Mouse (Mus musculus): ENCODE measurements at regions not wholly inside any gene's neighbourhood (a gene's known extent, or its start where the extent isn't known, plus 50 kb on each side); places are given as distances from the start of the nearest gene placed in this dataset.

DNA sequence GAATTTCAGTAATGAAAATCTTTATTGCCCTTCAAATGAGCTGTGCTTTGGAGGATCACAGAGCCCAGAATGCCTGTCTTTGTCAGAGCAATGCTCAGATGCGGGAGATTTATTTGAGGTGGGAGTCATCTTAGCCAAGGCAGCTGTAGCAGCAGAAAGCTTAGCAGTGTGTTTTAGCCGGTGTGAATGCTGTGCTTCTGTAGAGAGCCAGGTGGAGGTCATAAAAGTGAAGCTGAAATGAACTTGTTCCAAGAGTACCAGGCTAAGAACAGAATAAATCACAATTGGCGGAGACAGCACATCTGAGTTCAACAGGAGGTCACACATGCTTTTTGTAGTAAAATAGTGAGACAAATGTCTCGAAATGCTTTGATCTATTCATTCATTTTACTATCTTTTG is 539.3 kb upstream of the Sox11 start:
- no peak for ATAC-seq (ENCODE audit: extremely low read depth, insufficient number of reproducible peaks, low FRiP score, poor library complexity, severe bottlenecking)

DNA sequence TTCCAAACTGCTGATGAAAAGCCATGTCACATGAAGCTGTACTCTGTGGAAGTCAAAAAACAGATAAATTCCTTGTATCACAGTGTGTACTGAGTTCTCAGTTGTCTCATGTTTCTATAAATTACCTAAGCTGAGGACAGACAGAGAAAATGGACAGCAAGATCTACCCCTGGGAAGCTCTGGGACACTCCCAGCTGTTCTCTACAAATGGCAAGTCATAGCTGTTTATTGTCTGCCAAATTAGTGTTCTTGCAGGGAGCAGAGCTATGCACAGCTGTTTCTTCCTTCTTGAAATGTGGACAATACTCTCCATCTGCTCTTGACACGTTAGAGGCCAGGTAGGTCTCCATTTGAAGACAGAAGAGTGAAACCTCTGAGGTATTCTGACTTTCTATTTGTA is 524.0 kb upstream of the Sox11 start:
- ATAC-seq (ENCODE audit: extremely low read depth, insufficient number of reproducible peaks, low FRiP score, poor library complexity, severe bottlenecking): no peak

DNA sequence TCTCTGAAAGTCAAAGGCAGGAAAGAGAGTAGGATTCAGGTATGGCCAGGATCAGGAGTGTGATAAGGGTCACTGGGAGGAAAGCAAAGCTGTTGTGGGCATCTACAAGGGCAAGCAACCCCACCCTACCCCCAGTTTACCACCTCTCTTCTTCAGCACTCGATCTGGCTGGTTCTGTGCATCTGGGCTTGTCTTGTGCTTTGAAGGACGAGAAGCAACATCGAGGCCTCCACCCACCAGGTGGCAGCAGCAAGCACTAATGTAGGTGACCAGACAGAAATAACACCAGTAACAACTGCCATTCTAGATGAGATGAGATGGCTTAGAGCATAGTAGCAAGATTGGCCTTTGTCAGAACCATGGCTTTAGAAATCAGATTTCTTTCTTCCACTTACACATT is 507.2 kb upstream of the Sox11 start:
- ATAC-seq (ENCODE audit: extremely low read depth, insufficient number of reproducible peaks, low FRiP score, poor library complexity, severe bottlenecking): no peak

DNA sequence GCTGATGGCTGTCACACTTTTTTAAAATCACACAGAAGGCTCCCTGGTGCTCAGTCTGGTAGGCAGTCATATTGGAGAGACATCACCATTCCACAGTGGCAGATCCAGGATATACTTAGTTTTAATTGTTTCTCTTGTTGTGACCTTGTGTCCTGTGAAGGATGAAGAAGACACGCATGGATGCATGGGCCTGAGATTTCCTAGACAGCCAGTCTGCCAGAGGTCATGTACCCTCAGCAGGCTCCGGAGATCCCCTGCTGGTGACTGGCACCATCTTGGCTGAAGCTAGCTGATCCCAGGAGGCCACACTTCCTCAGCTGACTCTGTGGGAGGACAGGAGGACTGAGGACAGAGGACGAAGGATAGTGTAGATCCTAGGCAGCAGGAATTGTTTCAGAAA is 506.7 kb upstream of the Sox11 start:
- ATAC-seq (ENCODE audit: extremely low read depth, insufficient number of reproducible peaks, low FRiP score, poor library complexity, severe bottlenecking): no peak

DNA sequence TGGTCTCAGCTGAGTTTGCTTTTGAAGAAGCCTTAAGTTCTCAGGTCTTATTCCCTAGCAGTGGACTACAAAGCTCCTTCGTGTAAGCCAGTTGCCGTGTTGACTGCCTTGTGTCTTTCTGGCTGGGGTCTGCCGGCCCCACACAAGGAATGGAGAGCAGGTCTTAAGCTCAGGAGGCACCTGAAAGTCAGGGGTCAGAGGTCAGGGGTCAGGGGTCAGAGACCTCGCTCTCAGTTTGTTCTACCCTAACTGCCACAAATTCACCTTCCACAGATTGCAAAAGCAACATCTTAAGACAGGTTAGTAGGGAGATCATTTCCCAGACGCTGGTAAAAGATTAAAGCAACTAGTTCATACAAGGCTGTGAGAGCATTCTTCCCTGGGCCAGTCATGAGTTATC is 505.8 kb upstream of the Sox11 start:
- no peak for ATAC-seq (ENCODE audit: extremely low read depth, insufficient number of reproducible peaks, low FRiP score, poor library complexity, severe bottlenecking)

DNA sequence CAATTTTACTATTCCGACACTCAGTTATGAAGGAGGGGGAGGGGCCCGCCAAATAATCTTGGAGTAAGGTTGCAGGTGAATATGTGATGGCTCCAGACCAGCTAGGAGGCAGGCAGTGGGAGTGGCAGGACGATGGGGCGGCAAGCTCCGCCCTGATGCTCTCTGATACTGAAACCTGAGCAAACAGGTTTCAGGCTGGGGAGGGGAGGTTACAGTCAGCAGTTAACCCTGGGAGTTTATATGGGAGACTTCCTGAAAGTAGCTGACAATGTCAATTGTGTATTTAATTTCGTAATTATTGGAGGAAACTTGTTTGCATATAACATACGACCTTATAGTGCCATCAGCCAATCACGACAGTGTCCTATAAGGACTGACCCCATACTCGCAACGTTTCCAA is 505.0 kb upstream of the Sox11 start:
- ATAC-seq (ENCODE audit: extremely low read depth, insufficient number of reproducible peaks, low FRiP score, poor library complexity, severe bottlenecking): no peak

DNA sequence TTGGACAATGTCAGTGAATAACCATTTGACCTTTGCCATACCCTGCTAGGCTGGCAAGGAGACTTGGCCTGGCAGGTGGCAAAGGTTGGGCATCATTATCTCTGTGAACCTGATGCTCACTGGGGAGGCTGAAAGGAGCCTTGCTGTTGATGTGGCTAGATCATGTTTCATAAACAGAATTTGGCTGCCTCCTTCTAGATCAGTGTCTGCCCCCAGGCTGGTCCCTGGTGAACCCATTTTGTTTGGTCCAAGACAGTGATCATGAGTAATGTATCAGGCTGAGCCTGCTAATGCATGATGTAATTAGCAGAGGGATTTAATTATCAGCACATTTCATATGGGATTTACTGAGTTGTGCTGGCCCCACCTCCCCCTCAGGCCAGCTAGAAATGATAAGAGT is 502.6 kb upstream of the Sox11 start:
- ATAC-seq (ENCODE audit: extremely low read depth, insufficient number of reproducible peaks, low FRiP score, poor library complexity, severe bottlenecking): no peak

DNA sequence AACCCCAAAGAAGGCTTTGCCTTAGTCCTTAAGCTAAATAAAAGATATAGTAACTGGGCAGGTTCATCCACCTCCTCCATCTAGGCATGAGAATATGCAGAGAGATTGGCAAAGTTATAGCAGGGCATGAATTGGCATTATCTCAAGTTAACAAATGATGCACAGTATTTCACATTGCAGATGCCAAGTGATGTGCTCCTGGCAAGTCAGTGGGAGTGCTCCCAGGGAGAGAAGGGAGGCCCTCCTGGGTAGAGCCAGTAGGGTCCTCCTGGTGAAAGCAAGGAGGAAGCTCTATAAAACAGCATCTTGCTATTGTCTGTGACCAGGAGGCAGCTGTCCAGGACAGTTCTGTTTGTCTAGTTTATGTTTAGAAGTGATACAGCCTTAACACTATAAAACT is 496.6 kb upstream of the Sox11 start:
- ATAC-seq (ENCODE audit: extremely low read depth, insufficient number of reproducible peaks, low FRiP score, poor library complexity, severe bottlenecking): no peak

DNA sequence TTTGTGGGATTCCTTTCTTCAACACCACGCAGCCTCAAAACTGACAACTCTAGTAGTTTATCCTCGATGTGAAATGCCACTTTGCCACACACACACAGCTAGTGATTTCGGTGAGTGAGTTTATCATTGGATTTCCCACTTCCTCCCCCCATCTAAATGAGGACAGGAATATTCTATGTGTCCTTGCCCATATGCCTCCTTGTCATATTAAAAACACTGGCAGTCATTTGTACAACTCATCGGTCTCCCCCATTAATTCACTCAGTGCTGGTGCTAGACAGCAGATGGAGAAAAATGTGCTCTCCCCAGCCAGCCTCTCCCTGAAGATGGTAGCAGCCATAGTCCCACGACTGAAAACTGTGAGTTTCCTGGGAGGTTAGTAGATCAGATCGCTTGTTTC is 496.0 kb upstream of the Sox11 start:
- no peak for ATAC-seq (ENCODE audit: extremely low read depth, insufficient number of reproducible peaks, low FRiP score, poor library complexity, severe bottlenecking)

DNA sequence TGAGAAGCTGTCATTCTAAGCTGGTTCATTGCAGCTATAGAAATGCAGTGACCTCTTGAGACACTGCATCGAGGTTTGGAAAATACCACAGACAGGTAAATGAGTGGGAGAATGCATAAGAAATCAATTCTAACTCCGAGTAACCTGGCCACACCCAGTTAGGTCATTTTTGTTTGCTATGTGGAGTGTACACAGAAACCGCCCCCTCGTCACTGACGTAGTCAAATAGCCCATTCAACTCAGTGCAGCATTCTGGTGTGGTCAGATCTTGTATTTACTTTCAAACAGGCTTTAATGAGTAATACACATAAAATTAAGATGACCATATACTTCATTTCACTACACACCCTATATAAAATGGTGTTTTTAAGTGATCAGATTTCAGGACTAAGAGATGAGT is 483.8 kb upstream of the Sox11 start:
- no peak for ATAC-seq (ENCODE audit: extremely low read depth, insufficient number of reproducible peaks, low FRiP score, poor library complexity, severe bottlenecking)

DNA sequence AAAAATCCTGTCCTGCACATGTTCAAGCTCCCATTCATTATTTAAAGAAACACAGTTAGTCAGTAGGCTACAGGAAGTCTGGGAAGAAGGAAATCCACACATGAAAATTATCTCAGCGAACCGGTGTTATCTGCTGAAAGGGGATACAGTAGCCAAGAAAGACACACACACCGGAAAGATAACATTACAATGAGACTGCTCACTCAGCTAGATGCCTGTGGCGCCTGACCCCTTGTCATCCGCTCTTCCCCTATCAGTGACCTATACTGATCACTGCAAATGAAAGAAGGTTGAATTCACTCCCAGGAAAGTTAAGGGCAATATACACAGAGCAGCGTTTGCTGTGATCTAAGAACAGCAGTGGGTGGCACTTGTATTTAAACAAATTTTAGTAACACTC is 481.0 kb upstream of the Sox11 start:
- ATAC-seq (ENCODE audit: extremely low read depth, insufficient number of reproducible peaks, low FRiP score, poor library complexity, severe bottlenecking): no peak

DNA sequence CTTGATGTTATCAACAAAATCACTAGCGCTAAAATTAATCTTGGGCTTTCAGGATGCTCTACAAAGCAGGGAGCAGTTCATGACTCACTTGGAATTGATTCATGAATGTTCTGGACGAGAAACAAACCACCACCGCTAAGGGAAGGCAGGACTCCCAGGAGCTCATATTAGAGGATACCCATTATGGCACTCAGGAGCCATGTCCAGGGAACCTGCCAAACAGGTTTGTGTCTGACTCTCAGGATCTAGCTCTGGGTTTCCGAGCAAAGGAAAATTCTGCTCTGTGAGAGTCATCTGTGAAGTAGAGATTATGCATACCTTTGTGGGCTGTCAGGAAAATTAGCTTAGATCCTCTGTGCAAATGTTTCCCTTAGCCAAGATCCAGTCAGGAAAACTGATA is 454.3 kb upstream of the Sox11 start:
- ATAC-seq (ENCODE audit: extremely low read depth, insufficient number of reproducible peaks, low FRiP score, poor library complexity, severe bottlenecking): no peak

DNA sequence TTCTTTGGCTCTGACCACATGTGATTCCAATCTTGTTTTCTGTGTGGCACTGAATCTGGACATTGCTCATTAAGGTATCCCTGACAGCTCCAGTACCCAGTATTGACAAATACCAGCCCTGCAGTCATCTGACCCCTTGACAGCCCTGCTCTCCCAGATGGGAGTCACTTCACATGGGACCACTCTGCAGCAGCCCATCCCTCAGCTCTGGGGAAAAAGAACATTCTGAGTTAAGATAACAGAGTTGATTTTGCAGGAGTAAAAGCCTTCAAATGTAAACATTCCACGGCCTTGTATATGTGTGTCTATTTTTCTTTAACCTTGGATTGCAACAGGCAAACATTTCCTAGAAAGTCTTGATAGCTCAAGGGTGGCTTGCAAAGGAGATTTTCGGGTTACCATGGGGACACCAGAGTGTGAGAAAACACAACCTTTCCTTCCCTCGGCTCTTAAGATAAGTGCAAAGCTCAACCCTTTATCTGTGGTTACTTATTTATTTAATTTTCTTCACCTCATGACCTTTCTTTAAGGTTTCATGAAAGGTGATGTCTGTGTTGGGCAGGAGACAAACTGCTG is 444.4 kb upstream of the Sox11 start:
- no peak for ATAC-seq (ENCODE audit: extremely low read depth, insufficient number of reproducible peaks, low FRiP score, poor library complexity, severe bottlenecking)

DNA sequence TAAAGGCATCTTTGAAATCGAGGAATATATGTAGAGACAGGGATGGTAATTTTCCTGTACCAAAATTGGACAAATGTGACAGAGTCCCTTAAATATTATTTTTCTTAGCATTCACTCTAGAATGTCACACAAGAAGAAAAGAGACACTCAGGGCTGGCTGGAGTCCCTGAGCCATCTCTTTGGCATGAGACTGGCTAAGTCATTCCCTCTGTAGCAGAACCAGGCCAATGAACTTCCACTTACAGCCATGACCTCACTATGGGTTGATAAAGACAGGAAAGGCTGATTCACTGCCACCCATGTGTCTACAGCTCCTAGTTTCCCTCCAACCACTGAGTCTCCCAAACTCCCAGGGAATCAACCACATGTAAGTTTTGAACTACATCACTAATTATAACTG is 438.4 kb upstream of the Sox11 start:
- no peak for ATAC-seq (ENCODE audit: extremely low read depth, insufficient number of reproducible peaks, low FRiP score, poor library complexity, severe bottlenecking)

DNA sequence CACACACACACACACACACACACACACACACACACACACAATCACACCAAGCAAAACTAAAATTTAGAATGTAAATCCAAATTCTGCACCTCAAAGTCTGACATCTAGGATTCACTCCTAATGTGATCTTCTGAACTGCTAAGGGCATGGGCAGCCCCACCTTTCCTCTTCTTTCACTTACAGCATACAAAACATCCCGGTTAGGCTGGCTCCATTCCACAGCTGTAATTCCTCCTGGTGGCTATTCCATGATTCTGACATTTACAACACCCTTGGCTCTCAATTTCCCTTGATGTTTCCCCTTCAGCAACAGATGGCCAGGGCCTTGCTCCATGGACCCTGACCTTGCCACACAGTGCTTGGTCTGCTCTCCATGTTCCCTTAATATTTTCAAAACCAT is 423.6 kb upstream of the Sox11 start:
- ATAC-seq (ENCODE audit: extremely low read depth, insufficient number of reproducible peaks, low FRiP score, poor library complexity, severe bottlenecking): no peak

DNA sequence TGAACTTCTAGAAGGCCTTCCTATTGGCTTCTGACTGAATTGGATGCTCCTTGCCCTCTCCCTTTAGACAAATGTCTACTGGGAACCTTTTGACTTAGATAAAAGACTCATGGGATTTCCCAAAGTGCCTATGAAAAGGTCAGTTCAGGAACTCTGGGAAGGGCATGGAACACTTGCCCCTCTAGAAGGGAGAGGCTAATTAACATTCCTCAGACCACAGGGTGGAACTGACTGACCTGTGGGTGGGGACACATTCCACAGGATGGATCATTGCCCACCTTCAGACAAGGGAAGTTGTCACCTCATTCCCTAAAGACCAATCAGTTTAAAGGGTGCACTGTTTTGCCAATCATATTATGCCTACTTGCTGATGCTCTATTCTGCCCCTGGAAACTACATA is 416.6 kb upstream of the Sox11 start:
- no peak for ATAC-seq (ENCODE audit: extremely low read depth, insufficient number of reproducible peaks, low FRiP score, poor library complexity, severe bottlenecking)

DNA sequence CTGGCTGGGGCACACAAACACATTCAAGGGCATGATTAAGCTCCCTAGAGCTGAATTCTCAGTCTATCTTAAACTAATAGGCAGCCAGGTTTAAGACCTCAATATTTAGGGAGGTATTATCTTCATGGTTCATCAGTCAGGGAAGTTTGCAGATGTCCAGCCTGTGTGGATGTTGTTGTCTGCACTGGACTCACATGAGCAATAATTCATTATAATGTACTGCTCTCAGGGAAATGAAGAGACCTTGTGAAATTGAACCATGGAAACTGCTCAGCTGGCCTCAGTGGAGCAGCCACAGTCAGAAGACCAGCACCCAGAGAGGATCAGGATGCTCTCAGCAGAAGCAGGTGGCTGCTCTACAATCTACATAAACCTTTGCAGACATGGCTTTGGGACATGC is 415.3 kb upstream of the Sox11 start:
- ATAC-seq (ENCODE audit: extremely low read depth, insufficient number of reproducible peaks, low FRiP score, poor library complexity, severe bottlenecking): no peak

DNA sequence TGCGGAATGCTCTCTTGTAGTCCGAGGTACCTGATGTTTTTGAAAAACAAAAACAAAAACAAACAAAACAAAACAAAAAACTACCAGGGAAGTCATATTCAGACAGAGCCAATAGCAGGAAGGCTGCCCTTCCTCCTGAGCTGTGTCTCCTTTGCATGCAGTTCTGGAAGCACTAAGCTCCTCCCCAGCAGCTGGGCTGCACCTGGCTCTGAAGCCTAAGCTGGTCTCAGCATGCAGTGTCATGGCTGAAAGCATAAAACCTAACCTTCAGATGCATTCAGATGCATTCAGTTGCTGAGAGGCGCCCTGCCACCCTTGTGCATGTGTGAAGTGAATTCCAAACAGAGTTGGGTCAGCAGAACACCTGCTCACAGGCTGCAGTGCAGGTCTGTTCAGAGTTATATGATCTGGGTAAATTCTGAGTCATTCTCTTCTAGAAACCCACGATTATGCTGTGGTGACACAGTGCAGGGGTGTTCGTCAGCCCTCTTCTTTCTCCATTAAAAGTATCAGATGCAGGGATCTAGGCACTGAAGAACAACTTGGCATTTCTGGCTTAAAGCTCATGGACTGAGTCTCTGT is 382.3 kb upstream of the Sox11 start:
- no peak for ATAC-seq (ENCODE audit: extremely low read depth, insufficient number of reproducible peaks, low FRiP score, poor library complexity, severe bottlenecking)

DNA sequence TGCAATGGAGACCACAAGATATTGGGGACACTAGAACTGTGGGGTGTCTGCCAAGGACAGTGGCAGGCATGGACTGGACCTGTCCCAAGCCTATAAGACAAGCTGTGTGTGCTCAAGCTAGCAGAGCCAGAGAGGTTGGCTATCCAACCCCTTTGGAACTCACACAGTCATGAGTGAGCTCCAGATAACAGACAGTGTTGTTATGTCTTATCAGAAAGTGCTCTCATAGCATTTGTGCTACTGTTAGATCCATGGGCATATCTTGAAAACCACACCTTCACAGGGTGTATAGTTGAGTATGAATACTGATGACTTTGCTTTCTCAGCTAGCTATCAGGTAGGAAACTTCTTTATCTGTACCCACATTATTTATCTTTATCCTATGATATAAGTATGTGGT is 338.1 kb upstream of the Sox11 start:
- no peak for ATAC-seq (ENCODE audit: extremely low read depth, insufficient number of reproducible peaks, low FRiP score, poor library complexity, severe bottlenecking)

DNA sequence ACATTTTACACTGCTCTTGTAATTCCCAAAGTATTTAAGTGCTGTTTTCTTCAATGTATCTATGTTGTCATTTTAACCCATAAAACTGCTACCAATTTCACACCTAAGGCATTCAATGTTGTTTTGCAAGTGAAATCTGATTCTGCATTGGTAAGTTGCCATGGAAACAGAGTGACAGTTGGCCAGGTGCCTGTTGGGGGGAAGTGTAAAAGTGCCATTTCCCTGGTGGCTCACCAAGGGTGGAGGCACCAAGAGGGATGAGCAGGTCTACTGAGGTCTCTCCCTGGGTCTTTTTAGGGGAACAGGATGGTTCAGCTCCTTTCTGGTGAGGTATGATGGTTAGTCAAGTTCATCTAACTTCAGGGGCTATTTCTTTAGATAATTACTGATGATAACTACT is 331.0 kb upstream of the Sox11 start:
- no peak for ATAC-seq (ENCODE audit: extremely low read depth, insufficient number of reproducible peaks, low FRiP score, poor library complexity, severe bottlenecking)

DNA sequence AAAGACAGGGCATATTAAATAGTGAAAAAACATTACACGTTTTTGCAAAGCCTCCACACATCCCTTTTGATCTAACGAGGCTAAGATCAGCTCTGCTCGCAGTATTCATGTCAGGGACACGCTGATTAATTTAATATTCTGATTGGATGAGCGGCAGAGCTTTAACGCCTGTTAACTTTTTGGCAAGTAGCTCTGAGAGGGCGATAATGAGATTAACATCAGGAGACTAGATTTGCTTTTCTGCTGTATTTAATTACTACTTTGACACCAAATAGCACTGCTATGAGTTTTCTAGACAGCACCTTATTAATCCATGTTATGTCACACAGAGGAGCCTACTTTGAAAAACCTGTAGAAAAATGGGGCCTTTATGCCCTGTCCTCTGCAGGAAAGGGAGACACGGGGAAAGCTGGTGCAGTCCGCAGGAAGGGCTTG is 328.3 kb upstream of the Sox11 start:
- no peak for ATAC-seq (ENCODE audit: extremely low read depth, insufficient number of reproducible peaks, low FRiP score, poor library complexity, severe bottlenecking)

Data from neutrophil, adult 5-6 weeks (primary cell).